ENCODE assay signal across 8 mouse cellular contexts in genomic region chr5:120588569-120589094, GRCm38 (mm10). TPM values are rescaled to one million over a fixed set of nuclear protein-coding genes. Genes with fewer than 3 reads are reported as not detected.
DNase-seq lines count a peak whose midpoint lies in the region; ATAC-seq lines count a peak whose summit lies in the region.

Gene Tpcn1 (minus strand): TSS chr5:120588673.
Gene Iqcd (plus strand): TSS chr5:120589016.

- ATAC-seq in hindbrain, embryonic 12.5 days (ENCODE audit: low FRiP score) = peak; percentile 98

- H3K4me1 ChIP-seq in hindbrain, embryonic 12.5 days = peaks cover 32% of the 10 kb centered on the region

- peak within 1 kb of the TSS; percentile 72 for H3K4me3 ChIP-seq in hindbrain, embryonic 12.5 days

- DNase-seq in MN1 (ENCODE audit: low spot score) = peak; percentile 100
- DNase-seq in cerebellum, adult 9-10 months = peak; percentile 99
- DNase-seq in frontal cortex, adult 2 months (ENCODE audit: extremely low spot score in 1 of 2, low spot score in 1 of 2) = peak; percentile 98 to 99
- peak; percentile 98 to 100 for DNase-seq in layer of hippocampus, postnatal 14 days (ENCODE audit: low spot score in 2 of 2)
- peak; percentile 99 for DNase-seq in lung, postnatal 14 days
- DNase-seq in retina, adult 2 months (ENCODE audit: low read depth, low spot score) = peak; percentile 98
- DNase-seq in thymus, postnatal 36 days = peak; percentile 99 to 100

- H3K9ac ChIP-seq in hindbrain, embryonic 12.5 days = peak within 1 kb of the TSS; percentile 86

- under 1% methylated on average over 35 of the region's 35 CpGs for WGBS in hindbrain, embryonic 12.5 days

- H3K27ac ChIP-seq in hindbrain, embryonic 12.5 days = peak within 1 kb of the TSS; percentile 78

- H3K36me3 ChIP-seq in hindbrain, embryonic 12.5 days = peaks cover 12% of the 10 kb centered on the region; the same call in 1 of the 2 replicates

- peak within 1 kb of the TSS; percentile 93 for H3K4me2 ChIP-seq in hindbrain, embryonic 12.5 days (replicated peaks)

- no peaks in the 10 kb centered on the region for H3K27me3 ChIP-seq in hindbrain, embryonic 12.5 days

- no peaks in the 10 kb centered on the region for H3K9me3 ChIP-seq in hindbrain, embryonic 12.5 days (replicated peaks)

RNA-seq across cellular contexts. Expression of gene Tpcn1, which starts in this region (rescaled TPM):
- polyA plus RNA-seq in frontal cortex, adult 2 months (2012; rRNA removed) = 37.9 and 39.9 TPM in 2 replicates
- polyA plus RNA-seq in hindbrain, embryonic 12.5 days (2016; fragmentation: Nextera tagmentation; extraction: Ambion mirVana) = 18.4 and 19.2 TPM in 2 replicates
- 10 to 100 TPM; 44.1 to 45.2 TPM for total RNA-seq in layer of hippocampus, postnatal 14 days (2021)

RNA-seq across cellular contexts. Expression of gene Iqcd, which starts in this region (rescaled TPM):
- polyA plus RNA-seq in frontal cortex, adult 2 months (2012; rRNA removed) = 1.9 and 2.1 TPM in 2 replicates
- polyA plus RNA-seq in hindbrain, embryonic 12.5 days (2016; fragmentation: Nextera tagmentation; extraction: Ambion mirVana) = 1.9 and 2.5 TPM in 2 replicates
- total RNA-seq in layer of hippocampus, postnatal 14 days (2021) = 1 to 10 TPM in 1 of 2 experiments, under 1 TPM in 1; 0.52 to 2.4 TPM

Comparison
In these comparisons a context has a peak if more than half of its experiments do, and no peak if none do; other contexts are left out.
1. Peak in every context shown above with its lines: DNase-seq, ATAC-seq, H3K4me3 ChIP-seq and H3K27ac ChIP-seq.